Mouse (Mus musculus) embryonic fibroblast, embryonic 13.5 days (primary cell): Measurements from ENCODE around the gene Mybpc1.

Experiments used
- CTCF ChIP-seq: IDR thresholded peaks from 2 replicates; pipeline ENCODE4 v1.5.1; 2011; ENCODE audit warnings: mild to moderate bottlenecking, control low read depth, low read length, moderate library complexity, borderline replicate concordance; ENCODE audit not compliant: insufficient read depth
- POLR2A ChIP-seq: IDR thresholded peaks from 2 replicates; pipeline ENCODE4 v1.6.1; 2011; ENCODE audit warnings: low read depth, mild to moderate bottlenecking, control low read depth, low read length, moderate library complexity

GRCm38 (mm10) chr10:88488629-88489028 lies 116.3 kb downstream of the Mybpc1 start:
- TF ChIP-seq CTCF (no peak), POLR2A (no peak)
